Mouse (Mus musculus): Measurements from ENCODE around the gene Ctf2.
"Not testable (repeated sequence)": the region's sequence is repeated elsewhere in the genome, so short reads cannot be mapped to it uniquely, and the experiment has no call there.

Gene Ctf2

DNA sequence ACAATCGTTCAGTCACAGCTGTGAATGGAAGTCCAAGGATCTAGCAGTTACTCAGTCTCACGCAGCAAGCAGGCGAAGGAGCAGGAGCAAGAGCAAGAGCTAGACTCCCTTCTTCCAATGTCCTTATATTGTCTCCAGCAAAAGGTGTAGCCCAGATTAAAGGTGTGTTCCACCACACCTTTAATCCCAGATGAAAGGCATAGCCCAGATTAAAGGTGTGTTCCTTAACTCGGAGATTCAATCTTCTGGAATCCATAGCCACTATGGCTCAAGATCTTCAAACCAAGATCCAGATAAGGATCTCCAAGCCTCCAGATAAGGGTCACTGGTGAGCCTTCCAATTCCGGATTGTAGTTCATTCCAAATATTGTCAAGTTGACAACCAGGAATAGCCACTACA lies at the start of gene Ctf2:
Gene Ctf2 (minus strand): TSS at position 101 of the 400 bp plus-strand sequence.
- in situ Hi-C loops (cut with MboI, MseI) = loop anchor here (25.0 kb wide), 1 partner anchor 1770 kb away; no protein-coding TSS in a partner anchor

DNA sequence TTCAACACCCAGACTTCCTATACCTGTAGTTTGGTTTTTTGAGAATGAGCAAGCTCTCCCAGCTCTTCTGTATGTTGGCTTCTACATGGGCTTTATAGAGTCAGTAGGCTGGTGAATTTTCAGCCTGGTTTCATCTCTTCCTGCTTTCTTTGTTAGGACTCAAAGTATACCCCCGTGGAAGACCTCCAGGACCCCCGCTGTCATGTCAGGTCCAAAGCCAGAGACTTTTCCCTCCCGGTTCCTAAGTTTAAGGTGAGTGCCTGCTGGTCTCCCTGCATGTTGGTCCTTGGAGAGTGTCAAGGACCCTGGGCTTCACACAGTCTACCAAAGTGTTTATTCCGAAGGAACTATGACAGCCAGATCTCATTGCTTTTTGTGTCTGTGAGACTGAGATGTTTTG lies 46.4 kb upstream of the Ctf2 start:
- in situ Hi-C loops (cut with MboI, MseI) = no loop called here

DNA sequence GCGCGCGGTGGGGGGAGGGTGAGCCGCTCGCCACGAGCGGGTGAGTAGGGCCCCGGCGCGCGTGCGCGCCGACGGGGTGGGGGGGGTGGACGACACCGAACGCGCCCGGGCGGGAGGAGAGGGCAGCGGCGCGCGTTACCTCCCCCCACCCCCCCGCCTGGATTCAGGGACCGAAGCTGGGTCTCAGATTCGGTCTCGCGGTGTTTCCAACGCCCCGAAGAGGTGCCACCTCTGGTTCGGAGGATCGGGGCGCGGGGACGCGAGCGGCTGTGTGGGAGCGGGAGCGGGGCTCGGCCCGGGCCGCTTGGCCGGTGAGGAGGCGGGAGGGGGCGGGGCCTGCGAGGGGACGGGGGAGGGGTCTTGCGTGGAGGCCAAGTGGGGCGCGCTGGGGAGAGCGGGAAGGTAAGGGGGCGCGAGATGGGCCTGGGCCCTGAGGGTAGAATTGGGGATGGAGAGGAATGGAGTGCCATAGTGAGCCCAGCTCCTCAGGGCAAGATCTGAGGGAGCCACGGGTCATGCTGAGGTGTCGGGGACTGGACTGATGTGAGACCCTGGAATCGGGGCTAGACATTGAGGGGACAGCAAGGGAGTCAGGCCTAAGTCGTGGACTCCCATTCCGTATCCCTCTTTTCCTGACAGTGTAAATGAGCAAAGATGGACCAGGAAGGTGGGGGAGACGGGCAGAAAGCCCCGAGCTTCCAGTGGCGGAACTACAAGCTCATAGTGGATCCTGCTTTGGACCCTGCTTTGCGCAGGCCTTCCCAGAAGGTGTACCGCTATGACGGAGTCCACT lies 45.7 kb upstream of the Ctf2 start:
- in situ Hi-C loops (cut with MboI, MseI) = no loop called here

DNA sequence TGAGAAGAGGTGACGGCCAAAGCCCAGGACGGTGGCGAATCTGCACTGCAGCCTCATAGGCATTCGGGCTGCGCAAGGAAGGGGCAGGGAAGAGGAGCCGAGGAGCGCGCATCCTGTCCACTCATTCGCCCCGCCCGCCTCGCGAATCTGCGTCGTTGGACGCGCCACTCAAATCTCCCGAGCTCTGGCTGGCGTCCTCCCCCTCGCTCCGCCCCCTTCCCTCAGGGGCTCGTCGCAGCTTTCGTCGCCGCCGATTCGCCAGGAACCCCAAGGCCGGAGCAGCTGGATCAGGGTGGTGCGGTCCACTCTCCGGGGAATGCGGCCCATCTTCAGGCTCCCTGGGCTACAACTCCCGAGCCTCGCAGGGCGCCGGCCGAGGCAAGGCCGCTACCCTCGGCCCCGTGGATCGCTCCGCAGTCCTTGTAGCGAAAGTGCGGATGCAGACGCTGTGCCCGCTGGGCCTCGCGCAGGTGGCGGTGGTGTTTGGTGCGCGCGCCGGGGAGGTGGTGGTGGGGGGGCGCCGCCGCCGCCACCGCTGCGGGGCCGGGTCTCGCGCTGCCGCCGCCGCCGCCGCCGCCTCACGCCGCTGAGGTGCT lies 45.0 kb upstream of the Ctf2 start:
- in situ Hi-C loops (cut with MboI, MseI) = no loop called here

DNA sequence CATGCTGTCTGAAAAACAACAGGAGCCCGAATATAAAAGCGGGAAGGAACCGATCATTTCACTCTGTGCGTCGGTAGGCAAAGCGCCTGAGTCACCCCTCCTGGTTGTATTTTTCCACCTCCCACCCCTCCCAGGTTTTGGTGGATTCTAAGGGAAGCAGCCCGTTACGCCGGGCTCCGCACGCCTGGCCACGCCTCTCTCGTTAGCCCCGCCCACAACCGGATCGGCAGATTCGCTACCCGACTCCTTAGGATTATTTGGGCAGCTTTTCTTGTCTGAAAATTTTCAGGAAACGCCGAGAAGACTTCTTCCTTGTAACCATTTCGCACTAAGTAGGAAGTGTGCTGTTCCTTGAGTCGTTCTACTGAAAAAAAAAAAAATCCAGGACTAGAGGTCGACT lies 44.5 kb upstream of the Ctf2 start, which contains the start of gene Setd1a:
Gene Setd1a (plus strand): TSS at position 245 of the 400 bp plus-strand sequence.
- in situ Hi-C loops (cut with MboI, MseI) = no loop called here

DNA sequence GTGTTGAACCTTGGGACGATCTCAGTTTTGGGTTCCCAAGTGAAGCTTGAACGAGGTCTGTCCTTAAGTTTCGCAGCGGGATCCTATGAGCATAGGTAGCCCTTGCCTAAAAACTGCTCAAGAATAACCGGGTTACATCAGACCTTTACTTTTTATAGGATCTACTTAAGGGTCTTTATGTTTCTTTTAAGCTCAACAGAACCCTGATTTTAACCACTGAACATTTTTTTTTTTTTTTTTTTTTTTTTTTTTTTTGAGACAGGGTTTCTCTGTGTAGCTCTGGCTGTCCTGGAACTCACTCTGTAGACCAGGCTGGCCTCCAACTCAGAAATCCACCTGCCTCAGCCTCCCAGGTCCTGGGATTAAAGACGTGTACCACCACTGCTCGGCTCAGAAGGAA lies 43.9 kb upstream of the Ctf2 start:
- in situ Hi-C loops (cut with MboI, MseI) = not testable (repeated sequence)

DNA sequence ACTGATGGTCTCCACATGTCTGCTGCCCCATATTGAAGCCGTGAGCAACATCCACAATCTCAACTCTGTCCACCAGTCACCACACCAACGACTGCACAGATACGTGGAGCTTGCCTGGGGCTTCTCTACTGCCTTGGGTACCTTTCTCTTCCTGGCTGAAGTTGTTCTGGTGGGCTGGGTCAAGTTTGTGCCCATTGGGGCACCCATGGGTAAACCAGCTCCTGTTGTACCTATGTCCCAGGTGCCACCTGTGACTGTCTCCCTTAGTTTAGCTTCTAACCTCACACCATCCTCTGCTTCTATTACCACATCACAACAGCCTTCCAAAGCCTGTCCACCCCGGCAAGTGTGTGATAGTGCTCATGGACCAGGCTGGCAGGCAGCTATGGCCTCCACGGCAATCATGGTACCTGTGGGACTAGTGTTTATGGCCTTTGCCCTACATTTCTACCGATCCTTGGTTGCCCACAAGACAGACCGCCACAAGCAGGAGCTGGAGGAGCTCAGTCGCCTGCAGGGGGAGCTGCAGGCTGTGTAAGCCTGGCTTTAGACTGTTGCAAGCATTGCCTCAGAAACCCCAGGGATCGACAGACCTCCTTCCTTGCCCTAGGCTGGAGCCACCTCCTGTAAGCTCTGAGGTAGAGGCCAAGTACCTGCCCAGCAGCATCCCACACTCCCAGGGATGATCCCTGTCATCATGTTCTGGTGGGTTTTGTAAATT lies 41.9 kb upstream of the Ctf2 start:
- in situ Hi-C loops (cut with MboI, MseI) = no loop called here

DNA sequence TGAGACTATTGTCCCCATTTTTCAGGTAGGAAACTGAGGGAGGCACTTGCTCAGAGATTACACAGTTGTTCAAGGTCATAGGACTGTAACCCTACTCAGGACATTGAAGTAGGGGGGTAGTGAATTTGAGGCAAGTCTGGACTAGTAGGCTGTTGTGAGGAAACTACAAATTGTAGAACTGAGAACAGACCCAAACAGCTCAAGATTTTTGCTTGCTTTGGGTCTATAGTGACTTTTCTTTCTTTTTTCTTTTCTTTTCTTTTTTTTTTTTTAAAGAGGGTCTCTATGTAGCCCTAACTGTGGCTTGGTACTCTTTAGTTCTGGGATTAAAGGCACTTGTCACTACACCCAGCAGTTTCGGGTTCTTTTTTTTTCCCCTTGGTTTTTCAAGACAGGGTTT lies 40.6 kb upstream of the Ctf2 start:
- in situ Hi-C loops (cut with MboI, MseI) = no loop called here

DNA sequence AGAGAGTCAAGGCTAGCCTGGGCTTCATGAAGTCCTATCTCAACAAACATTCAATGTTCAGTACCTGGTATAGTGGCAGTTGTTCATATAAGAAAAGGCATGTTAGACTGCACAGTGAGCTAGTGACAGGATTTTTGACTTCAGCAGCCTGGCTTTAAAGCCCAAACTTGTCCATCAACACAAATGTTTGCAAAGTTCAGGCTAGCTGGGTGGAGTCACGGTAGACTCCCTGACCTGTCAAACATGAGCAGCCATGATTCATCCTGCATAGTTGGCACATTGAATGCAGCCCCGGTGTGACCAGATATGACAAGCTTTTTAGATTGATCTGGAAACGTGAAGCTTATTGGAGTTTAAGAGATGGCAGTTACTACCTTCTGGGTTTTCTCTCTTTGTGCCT lies 40.1 kb upstream of the Ctf2 start:
- in situ Hi-C loops (cut with MboI, MseI) = no loop called here

DNA sequence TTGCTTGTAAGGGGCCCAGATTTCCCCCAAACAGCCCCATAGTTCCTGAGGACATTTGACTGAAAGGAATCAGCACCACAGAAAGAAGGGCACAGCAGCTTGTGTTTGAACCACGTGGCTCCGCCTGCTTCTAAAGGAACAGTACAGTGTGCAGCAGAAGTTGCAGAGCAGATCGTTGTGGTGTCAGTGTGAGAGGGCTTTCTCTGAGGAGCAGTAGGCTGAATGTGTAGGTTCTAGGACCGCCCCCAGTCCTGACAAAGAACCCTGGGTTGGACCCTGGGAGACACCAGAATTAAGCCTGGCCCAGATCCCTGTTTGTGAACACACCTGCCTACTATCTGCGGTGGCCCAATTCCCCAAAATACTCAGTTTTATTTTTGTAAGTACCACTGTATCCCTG lies 39.3 kb upstream of the Ctf2 start:
- in situ Hi-C loops (cut with MboI, MseI) = no loop called here

DNA sequence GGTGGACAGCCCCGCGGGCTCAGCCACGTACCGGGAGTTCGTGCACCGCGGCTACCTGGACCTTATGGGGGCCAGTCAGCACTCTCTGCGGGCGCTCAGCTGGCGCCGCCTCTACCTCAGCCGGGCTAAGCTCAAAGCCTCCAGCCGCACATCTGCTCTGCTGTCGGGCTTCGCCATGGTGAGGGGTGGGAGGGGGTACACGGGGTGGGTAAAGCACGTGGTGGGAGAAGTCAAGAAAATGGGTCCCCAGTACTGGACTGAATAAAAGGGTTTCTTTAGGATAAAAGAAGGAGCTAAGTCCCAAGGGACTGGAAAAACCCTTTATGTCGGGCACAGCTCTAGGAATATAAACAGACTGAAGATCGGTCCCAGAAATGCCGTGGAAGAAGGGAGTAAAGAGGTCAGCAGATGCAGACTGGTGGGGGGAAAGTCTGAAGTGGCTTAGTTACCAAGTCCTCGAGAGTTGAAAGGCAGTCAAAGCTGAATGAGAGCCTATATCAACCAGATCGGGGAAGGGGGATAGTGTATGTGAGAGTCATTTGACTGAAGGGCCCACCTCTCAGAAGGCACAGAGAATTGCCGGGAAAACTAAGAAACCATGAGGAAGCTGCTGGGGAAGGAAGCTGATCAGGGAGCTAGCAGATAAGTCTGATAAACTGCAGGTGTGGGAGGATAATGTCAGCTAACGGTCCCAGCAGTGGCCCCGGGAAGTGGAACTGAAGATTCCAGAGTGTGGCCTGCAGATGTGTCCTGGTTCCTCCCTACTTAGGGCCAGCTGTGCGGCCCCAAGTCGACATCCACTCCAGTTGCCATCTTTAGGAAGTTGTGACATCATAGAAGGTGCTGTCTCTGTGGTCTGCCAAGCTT lies 38.3 kb upstream of the Ctf2 start:
- in situ Hi-C loops (cut with MboI, MseI) = no loop called here

DNA sequence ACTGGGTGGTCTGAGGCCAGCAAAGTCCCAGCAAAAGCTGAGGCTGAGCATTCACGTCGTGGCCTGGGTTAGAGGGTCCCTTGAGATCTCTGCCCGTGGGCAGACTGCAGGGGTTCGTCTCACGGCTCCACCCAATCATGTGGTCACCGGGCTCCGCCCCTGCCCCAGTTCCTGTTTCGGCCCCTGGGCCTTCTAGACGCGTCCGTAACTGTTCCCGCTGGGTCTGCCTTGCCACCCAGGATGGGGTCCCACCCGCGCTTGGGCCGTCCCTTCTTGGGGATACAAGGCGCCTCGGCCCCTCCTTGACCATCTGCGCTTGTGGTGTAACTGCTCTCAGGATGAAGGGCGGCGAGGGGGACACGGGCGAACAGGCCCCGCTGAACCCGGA lies 37.7 kb upstream of the Ctf2 start, which contains the start of gene Orai3:
Gene Orai3 (plus strand): TSS at position 165 of the 388 bp plus-strand sequence.
- in situ Hi-C loops (cut with MboI, MseI) = no loop called here

DNA sequence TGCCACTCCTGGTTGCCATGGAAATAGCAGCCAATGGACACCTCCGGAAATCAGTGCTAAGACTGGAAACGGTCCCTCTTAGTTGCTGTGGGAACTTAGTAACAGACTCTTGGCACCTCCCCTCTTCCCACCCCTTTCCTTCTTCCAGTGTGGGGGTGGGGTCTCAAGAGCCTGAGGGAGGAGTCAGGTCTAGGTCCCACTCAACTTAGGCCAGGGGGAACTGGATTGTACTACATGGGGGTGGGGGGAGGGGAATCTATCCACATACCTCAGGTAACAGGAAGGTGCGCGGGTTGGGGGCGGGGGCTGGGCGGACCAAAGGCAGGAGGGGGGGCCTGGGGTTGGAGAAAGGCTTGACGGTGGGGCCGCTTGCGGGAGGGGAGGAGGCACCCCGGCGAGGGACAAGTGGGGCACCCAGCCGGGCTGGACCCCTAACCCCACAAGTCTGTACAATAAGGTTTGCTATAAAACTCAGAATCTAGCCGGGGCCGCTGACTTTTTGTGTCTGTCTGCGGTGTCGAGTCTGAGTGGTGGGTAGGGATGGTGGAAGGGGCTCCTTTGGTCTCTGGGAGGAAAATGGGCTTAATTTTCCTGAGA lies 37.1 kb upstream of the Ctf2 start:
- in situ Hi-C loops (cut with MboI, MseI) = no loop called here

DNA sequence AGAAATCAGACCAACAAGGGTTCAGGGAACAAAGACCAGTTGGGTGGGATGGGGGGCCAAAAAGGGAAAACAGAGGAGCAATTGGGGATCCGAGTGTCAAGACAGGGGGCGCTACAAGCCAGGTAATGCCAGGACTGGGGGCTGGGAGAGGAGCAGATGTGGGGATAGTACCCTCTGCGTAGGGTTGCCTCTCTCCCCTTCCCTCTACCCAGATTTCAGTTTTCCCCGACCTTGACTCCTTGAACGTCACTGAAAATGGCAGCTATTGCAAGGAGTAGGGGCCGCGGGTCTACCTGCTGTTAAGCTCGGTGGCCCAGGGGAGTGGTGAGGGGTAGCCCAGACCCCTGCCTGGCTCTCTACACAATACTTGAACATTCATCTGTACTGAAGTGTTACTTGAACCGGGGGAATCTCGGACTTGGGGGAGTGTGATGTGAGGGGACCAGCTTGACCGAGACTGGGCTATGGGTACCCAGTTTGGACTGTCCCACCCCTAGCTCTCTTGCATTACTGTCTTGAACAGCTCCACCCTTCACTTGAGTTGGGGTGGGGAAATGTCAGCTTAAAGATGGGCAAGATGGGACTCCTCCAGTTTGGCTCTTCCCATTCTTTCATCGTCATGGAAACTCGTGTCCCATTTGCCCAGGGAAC lies 36.5 kb upstream of the Ctf2 start:
- in situ Hi-C loops (cut with MboI, MseI) = no loop called here

DNA sequence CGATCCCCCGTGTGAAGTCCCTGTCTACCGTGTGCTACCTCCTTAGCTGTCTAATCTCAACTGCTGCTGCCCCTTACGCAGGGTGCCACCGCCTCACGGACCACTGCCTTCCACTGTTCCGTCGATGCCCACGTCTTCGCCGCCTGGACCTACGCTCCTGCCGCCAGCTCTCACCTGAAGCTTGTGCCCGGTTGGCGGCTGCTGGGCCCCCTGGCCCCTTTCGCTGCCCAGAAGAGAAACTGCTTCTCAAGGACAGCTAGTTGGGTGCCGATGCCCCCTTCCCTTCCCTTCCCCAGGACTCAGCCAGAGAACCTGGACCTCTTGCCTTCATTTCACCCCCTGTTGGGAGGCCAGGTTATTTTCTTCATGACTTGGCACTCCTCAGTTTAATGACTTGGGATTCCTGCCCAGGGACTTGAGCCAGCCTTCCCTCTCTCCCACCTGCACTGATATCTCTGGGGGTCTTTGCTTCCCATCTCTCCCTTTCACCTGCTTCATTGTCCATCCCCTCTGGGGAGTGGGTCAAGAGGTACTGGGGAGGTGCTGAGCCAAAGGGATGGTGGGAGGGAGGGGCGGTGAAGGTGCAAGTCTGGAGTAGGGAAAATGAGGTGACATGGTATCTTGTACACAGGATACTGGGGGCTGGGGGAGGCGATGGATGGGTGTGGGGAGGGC lies 35.8 kb upstream of the Ctf2 start:
- in situ Hi-C loops (cut with MboI, MseI) = no loop called here

DNA sequence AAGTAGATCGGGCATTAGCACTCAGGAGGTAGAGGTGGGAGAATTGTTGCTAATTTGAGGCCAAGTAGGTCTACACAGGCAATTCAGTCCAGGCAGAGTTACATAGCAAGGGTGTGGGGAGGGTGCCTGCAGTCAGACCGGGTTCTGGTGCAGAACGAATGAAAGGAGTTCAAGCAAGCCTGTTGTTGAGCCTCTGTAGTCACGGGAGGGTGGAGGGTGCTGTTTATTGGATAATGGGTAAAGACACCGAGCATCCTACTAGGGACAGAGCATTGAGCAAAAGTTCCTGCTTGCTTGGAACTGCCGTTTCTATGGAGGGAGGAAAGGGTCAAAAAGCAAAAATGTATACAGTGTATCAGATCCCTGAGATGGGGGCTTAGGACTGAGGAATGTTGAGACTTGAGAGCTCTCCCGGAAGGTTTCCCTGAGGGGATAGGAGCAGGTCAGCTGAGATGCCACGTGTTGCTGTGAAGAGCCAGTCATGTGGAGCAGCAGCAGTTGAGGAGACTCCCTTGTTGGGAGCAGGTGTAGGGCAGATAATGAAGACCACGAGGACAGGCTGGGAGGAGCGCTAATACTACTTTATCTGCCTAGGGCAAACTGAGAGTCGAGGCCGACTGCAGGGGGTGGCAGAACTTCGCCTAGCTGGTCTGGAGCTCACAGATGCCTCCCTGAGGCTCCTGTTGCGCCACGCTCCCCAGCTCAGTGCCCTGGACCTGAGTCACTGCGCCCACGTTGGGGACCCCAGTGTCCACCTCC lies 35.1 kb upstream of the Ctf2 start:
- in situ Hi-C loops (cut with MboI, MseI) = no loop called here

DNA sequence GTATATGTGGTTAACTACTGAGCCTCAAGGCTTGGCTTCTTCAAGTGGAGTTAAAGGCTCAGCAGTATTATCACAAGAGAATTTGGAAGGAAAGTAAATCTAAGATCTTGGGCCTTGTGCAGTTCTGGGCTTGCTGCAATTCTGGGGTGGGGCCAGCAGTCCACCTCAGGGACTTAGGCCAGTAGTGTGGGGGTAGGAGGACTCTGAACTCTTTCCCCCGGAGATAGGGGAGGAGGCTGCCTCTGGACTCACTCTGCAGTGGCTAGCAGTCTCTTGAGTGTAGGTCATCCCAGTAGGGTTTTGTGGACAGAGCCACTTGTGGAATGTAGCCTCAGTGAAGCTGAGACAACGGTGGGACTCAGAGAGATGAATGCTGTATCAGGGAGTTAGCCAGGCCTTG lies 33.8 kb upstream of the Ctf2 start:
- in situ Hi-C loops (cut with MboI, MseI) = no loop called here

DNA sequence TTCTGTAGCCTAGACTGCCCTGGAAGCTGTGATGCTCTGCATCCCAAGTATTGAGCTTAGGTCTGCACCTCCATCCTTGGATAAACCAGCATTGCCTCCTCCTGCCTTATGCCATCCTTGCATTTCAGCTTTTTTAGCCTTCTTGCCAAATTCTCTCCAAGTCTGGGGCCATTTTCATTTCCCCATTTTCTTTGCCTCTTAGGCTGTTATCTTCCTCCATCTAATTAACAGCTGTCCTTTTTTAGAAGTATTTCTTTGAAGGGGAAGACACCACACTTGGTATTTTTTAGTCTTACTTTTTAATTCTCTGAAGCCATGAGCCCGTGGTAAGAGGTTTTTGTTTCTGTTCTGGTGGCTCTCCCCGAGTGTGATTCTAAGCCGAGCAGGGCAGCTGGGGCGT lies 31.7 kb upstream of the Ctf2 start:
- in situ Hi-C loops (cut with MboI, MseI) = no loop called here

DNA sequence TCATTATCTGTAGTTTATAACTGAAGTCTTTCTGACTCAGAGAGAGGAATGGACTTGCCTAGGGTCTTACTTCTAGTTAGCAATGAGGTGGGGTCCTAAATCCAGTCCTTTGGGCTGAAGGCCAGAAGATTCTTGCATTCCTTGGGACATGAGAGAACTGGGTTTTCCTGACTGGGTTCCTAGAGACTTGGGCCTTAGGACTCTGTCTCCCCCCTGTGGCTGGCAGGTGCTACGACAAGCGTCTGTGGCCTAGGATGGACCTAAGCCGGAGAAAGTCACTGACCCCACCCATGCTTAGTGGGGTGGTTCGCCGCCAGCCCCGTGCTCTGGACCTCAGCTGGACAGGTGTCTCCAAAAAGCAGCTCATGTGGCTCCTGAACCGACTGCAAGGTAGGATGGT lies 29.1 kb upstream of the Ctf2 start:
- in situ Hi-C loops (cut with MboI, MseI) = no loop called here

Data from T-helper 2 cell (primary cell).